Mouse (Mus musculus): ENCODE data around the gene Cmss1.

DNA sequence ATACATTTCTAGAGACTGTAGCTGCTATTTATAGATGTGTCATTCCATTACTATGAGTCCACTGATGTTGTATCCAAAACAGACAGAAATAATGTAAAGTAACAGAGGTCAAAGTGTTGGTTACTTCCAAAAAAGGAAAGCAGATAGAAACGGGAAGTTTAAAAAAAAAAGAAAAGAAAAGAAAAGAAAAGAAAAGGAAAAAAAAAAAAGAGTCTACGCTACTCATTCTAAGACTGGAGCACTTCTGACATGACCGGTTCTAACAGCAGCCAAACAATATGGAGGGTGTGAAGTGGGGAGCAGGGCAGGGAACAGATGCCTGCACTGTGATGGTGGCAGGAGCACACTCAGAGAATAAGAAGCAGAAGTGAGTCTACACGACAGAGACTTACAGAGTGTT lies 78.2 kb downstream of the Cmss1 start:
- no peak for TF ChIP-seq CTCF (IDR thresholded peaks at IDR 0.05; ENCODE audit: low read depth, low read length)
- no peak for TF ChIP-seq POLR2A (IDR thresholded peaks at IDR 0.05; ENCODE audit: borderline replicate concordance, low read depth, low read length)

All from bone marrow macrophage, adult 2 months (primary cell).